Mouse (Mus musculus) hindbrain, embryonic 10.5 days (tissue): ENCODE results near the gene Gm4498. TPM values are rescaled to one million over a fixed set of nuclear protein-coding genes. Genes with fewer than 3 reads are reported as not detected.
"Not testable (repeated sequence)": the region's sequence is repeated elsewhere in the genome, so short reads cannot be mapped to it uniquely, and the experiment has no call there.

Source experiments
- DNase-seq: peaks from one replicate; pipeline ENCODE4 v3.0.0-alpha.2; 2017; ENCODE audit warnings: low spot score
- H3K27ac ChIP-seq: fragments of 300-500 bp; sonication (generic); 2 replicates; pipeline ENCODE4 v1.5.1; 2016; ENCODE audit warnings: mild to moderate bottlenecking, moderate library complexity
- H3K27me3 ChIP-seq: fragments of 300-500 bp; sonication (generic); 2 replicates; pipeline ENCODE4 v1.6.1; 2016; ENCODE audit warnings: mild to moderate bottlenecking; ENCODE audit not compliant: poor library complexity, insufficient read depth, severe bottlenecking
- H3K36me3 ChIP-seq: fragments of 300-500 bp; sonication (generic); 2 replicates; pipeline ENCODE4 v1.6.1; 2016; ENCODE audit warnings: mild to moderate bottlenecking, moderate library complexity
- H3K4me1 ChIP-seq: fragments of 300-500 bp; sonication (generic); replicated peaks from 2 replicates; pipeline ENCODE4 v1.6.1; 2016; ENCODE audit warnings: mild to moderate bottlenecking
- H3K4me3 ChIP-seq: fragments of 300-500 bp; sonication (generic); 2 replicates; pipeline ENCODE4 v1.5.1; 2016; ENCODE audit warnings: mild to moderate bottlenecking, moderate library complexity
- H3K9me3 ChIP-seq: fragments of 300-500 bp; sonication (generic); 2 replicates; pipeline ENCODE4 v1.6.1; 2016; ENCODE audit warnings: mild to moderate bottlenecking, moderate library complexity
- WGBS: fragments of 180-500 bp; shearing (Covaris S2); methylation state at CpG from one replicate; pipeline ENCODE4 v1.1.7; 2016; 5-methylcytosine and 5-hydroxymethylcytosine counted together
- polyA plus RNA-seq: library from polyadenylated mRNA; unstranded; fragments of >200 nt; fragmentation: Nextera tagmentation; extraction: Ambion mirVana; gene quantifications from 2 replicates; pipeline ENCODE4 v1.2.1, GENCODE M21; 2016

Gm4498 gene
- polyA plus RNA-seq, result not detected in 2 replicates

- not testable (repeated sequence) for H3K27ac ChIP-seq, H3K27me3 ChIP-seq, DNase-seq, H3K9me3 ChIP-seq, H3K4me3 ChIP-seq, H3K36me3 ChIP-seq, H3K4me1 ChIP-seq
- no CpG with 5 or more reads among the region's 2 CpGs for WGBS
These were observed at the start of gene Gm4498 for GRCm38 (mm10) chr7:20233728-20234127. TSS of gene Gm4498 (minus strand) at chr7:20233828.

DNA sequence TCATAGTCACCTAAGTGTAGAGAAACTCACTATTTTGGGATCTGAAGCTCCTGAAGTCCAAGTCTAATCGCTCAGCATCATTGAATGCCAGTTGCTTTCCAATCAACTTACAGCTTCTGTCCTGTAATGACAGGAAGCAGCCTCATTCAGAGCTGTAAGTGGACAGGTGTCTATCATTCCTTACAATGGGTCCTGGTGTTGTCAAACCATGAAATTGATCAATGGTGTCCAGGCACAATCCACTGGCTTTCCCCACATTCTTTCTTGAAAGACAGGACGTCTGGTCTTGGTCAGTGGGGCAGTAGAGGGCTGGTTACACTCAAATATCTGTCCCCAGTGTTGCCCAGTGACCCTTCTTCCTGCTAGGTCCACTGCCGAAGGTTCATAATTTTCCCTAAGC, 29.1 kb upstream of the Gm4498 start, which contains the start of gene Gm5890:
Gene Gm5890 (minus strand): TSS at position 101 of the 400 bp plus-strand sequence.
- not testable (repeated sequence) for H3K4me1 ChIP-seq, H3K4me3 ChIP-seq, H3K9me3 ChIP-seq, H3K36me3 ChIP-seq, H3K27me3 ChIP-seq, DNase-seq, H3K27ac ChIP-seq
- no CpG with 5 or more reads among the region's 3 CpGs for WGBS

GRCm38 (mm10) chr7:20205507-20205906, 28.1 kb downstream of the Gm4498 start, which contains the start of gene Gm6164:
TSS of gene Gm6164 (minus strand) at chr7:20205607.
- H3K4me3 ChIP-seq, DNase-seq, H3K36me3 ChIP-seq, H3K4me1 ChIP-seq, H3K9me3 ChIP-seq, H3K27ac ChIP-seq, H3K27me3 ChIP-seq: not testable (repeated sequence)
- WGBS, result no CpG with 5 or more reads among the region's 2 CpGs

GRCm38 (mm10) chr7:20193410-20193809, 40.2 kb downstream of the Gm4498 start, which contains the start of gene Vmn1r95:
TSS of gene Vmn1r95 (plus strand) at chr7:20193710.
- H3K27me3 ChIP-seq, H3K4me1 ChIP-seq, H3K36me3 ChIP-seq, DNase-seq, H3K27ac ChIP-seq, H3K9me3 ChIP-seq, H3K4me3 ChIP-seq: not testable (repeated sequence)
- no CpG with 5 or more reads among the region's 3 CpGs for WGBS

Other genes with a start within 250 kb of the Gm4498 start
- gene Nlrp9b, start 242.4 kb downstream of the Gm4498 start, polyA plus RNA-seq, result not detected in 2 replicates
- gene Vmn1r91, start 134.1 kb downstream of the Gm4498 start, polyA plus RNA-seq, result not detected in 2 replicates
- not detected in 2 replicates for gene Gm16442, start 111.2 kb downstream of the Gm4498 start, polyA plus RNA-seq
- gene Vmn1r93, start 94.7 kb downstream of the Gm4498 start, polyA plus RNA-seq, result not detected in 2 replicates
- gene Vmn1r94, start 65.5 kb downstream of the Gm4498 start, polyA plus RNA-seq, result not detected in 2 replicates
- gene Vmn1r95, start 40.1 kb downstream of the Gm4498 start, polyA plus RNA-seq, result not detected in 2 replicates
- not detected in 2 replicates for gene Gm6164, start 28.2 kb downstream of the Gm4498 start, polyA plus RNA-seq
- gene Gm5890, start 29.0 kb upstream of the Gm4498 start, polyA plus RNA-seq, result not detected in 2 replicates
- not detected in 2 replicates for gene Gm4133, start 100.2 kb upstream of the Gm4498 start, polyA plus RNA-seq
- gene Gm5728, start 141.6 kb upstream of the Gm4498 start, polyA plus RNA-seq, result not detected in 2 replicates
- gene Vmn1r100, start 184.1 kb upstream of the Gm4498 start, polyA plus RNA-seq, result not detected in 2 replicates
- gene Vmn1r101, start 208.8 kb upstream of the Gm4498 start, polyA plus RNA-seq, result not detected in 2 replicates
- gene Gm10670, start 241.1 kb upstream of the Gm4498 start, polyA plus RNA-seq, result not detected in 2 replicates